Mouse (Mus musculus) C2C12 (cell line): ENCODE results near the gene St7l.

Experiments
- CTCF ChIP-seq: IDR thresholded peaks from one replicate; pipeline ENCODE4 v1.5.1; 2011; ENCODE audit not compliant: control insufficient read depth, insufficient read depth, insufficient read length
- MAX ChIP-seq: IDR thresholded peaks from one replicate; pipeline ENCODE4 v1.6.1; 2011; ENCODE audit warnings: mild to moderate bottlenecking, control low read depth

- no peak for TF ChIP-seq MAX
- TF ChIP-seq CTCF: no peak
These were observed 97.6 kb downstream of the St7l start, which contains the start of gene Wnt2b for GRCm38 (mm10) chr3:104961066-104962059.
